Mouse (Mus musculus): ENCODE data around the gene Cdt1. TPM values are rescaled to one million over a fixed set of nuclear protein-coding genes. Genes with fewer than 3 reads are reported as not detected.

Gene Cdt1
- total RNA-seq, 1 experiment from 2014 or later: 29.8 TPM

GRCm38 (mm10) chr8:122547815-122548214 is 20.0 kb upstream of the Cdt1 start:
- peak; percentile 76 for ATAC-seq (ENCODE audit: extremely low read depth, insufficient number of reproducible peaks, low FRiP score, poor library complexity, severe bottlenecking)

GRCm38 (mm10) chr8:122548331-122548730 is 19.5 kb upstream of the Cdt1 start:
- no peak for ATAC-seq (ENCODE audit: extremely low read depth, insufficient number of reproducible peaks, low FRiP score, poor library complexity, severe bottlenecking)

GRCm38 (mm10) chr8:122548891-122549439 is 18.9 kb upstream of the Cdt1 start:
- ATAC-seq (ENCODE audit: extremely low read depth, insufficient number of reproducible peaks, low FRiP score, poor library complexity, severe bottlenecking): no peak

GRCm38 (mm10) chr8:122550234-122550994 is 17.4 kb upstream of the Cdt1 start:
- no peak for ATAC-seq (ENCODE audit: extremely low read depth, insufficient number of reproducible peaks, low FRiP score, poor library complexity, severe bottlenecking)

- ATAC-seq (ENCODE audit: extremely low read depth, insufficient number of reproducible peaks, low FRiP score, poor library complexity, severe bottlenecking): no peak
These were observed 16.9 kb upstream of the Cdt1 start for GRCm38 (mm10) chr8:122550995-122551264.

GRCm38 (mm10) chr8:122551265-122552051 is 16.4 kb upstream of the Cdt1 start, which contains the start of gene Piezo1:
Gene Piezo1, minus strand, starts transcription at chr8:122551329.
- ATAC-seq (ENCODE audit: extremely low read depth, insufficient number of reproducible peaks, low FRiP score, poor library complexity, severe bottlenecking): peak; percentile 66

- ATAC-seq (ENCODE audit: extremely low read depth, insufficient number of reproducible peaks, low FRiP score, poor library complexity, severe bottlenecking): no peak
These were observed 13.0 kb upstream of the Cdt1 start for GRCm38 (mm10) chr8:122554786-122555185.

GRCm38 (mm10) chr8:122556030-122557009 is 11.5 kb upstream of the Cdt1 start:
- ATAC-seq (ENCODE audit: extremely low read depth, insufficient number of reproducible peaks, low FRiP score, poor library complexity, severe bottlenecking): peak; percentile 93

- no peak for ATAC-seq (ENCODE audit: extremely low read depth, insufficient number of reproducible peaks, low FRiP score, poor library complexity, severe bottlenecking)
These were observed 10.4 kb upstream of the Cdt1 start for GRCm38 (mm10) chr8:122557248-122558038.

GRCm38 (mm10) chr8:122558671-122559349 is 9.0 kb upstream of the Cdt1 start:
- peak; percentile 25; the same call in 1 of the 2 replicates for ATAC-seq (ENCODE audit: extremely low read depth, insufficient number of reproducible peaks, low FRiP score, poor library complexity, severe bottlenecking)

GRCm38 (mm10) chr8:122561199-122561598 is 6.6 kb upstream of the Cdt1 start:
- ATAC-seq (ENCODE audit: extremely low read depth, insufficient number of reproducible peaks, low FRiP score, poor library complexity, severe bottlenecking): peak; percentile 18; the same call in 1 of the 2 replicates

- ATAC-seq (ENCODE audit: extremely low read depth, insufficient number of reproducible peaks, low FRiP score, poor library complexity, severe bottlenecking): no peak
These were observed 3.2 kb upstream of the Cdt1 start for GRCm38 (mm10) chr8:122564363-122565352.

- no peak for ATAC-seq (ENCODE audit: extremely low read depth, insufficient number of reproducible peaks, low FRiP score, poor library complexity, severe bottlenecking)
These were observed 1.0 kb upstream of the Cdt1 start for GRCm38 (mm10) chr8:122566766-122567165.

- ATAC-seq (ENCODE audit: extremely low read depth, insufficient number of reproducible peaks, low FRiP score, poor library complexity, severe bottlenecking): peak; percentile 68
These were observed 292 bp downstream of the Cdt1 start for GRCm38 (mm10) chr8:122568109-122568504.

GRCm38 (mm10) chr8:122568881-122569309 is 1.1 kb downstream of the Cdt1 start:
- no peak for ATAC-seq (ENCODE audit: extremely low read depth, insufficient number of reproducible peaks, low FRiP score, poor library complexity, severe bottlenecking)

- ATAC-seq (ENCODE audit: extremely low read depth, insufficient number of reproducible peaks, low FRiP score, poor library complexity, severe bottlenecking): no peak
These were observed 1.5 kb downstream of the Cdt1 start for GRCm38 (mm10) chr8:122569329-122569728.

Data from neutrophil, adult 5-6 weeks (primary cell).